In genomic region chr3:99156987-99157386, GRCm38 (mm10) we compare ENCODE assay signal across 23 mouse cellular contexts. TPM values are rescaled to one million over a fixed set of nuclear protein-coding genes. Genes with fewer than 3 reads are reported as not detected.
A peak's percentile ranks its signal among the peaks of the same experiment; 100 is the strongest.
DNase-seq lines count a peak whose midpoint lies in the region; ATAC-seq and TF ChIP-seq lines count a peak whose summit lies in the region.
"Had no signal": no experiment of that assay in that cellular context is flagged by ENCODE, and none has a peak within 500 bp of the region (broad histone marks: within the 10 kb centered on the region; RNA-seq: fewer than 3 reads in every experiment).

No protein-coding gene starts in this region.

- H3K27ac ChIP-seq in hindbrain, embryonic 14.5 days = no peak overlapping the region
- H3K27ac ChIP-seq in hindbrain, embryonic 10.5 days = no peak overlapping the region
- H3K27ac ChIP-seq in midbrain, embryonic 16.5 days (ENCODE audit: low read length) = no peak overlapping the region
- no peak overlapping the region for H3K27ac ChIP-seq in midbrain, embryonic 10.5 days (replicated peaks)
- no peak overlapping the region for H3K27ac ChIP-seq in midbrain, postnatal 0 days (ENCODE audit: low read depth, low read length)
- H3K27ac ChIP-seq: gastrocnemius, adult 2 months; heart, embryonic 13.5 days; kidney, postnatal 0 days; liver, embryonic 14.5 days had no signal

- no peak for TF ChIP-seq CTCF in midbrain, postnatal 0 days (IDR thresholded peaks at IDR 0.05)

- DNase-seq in hindbrain, embryonic 14.5 days (ENCODE audit: low spot score) = peak; percentile 29
- DNase-seq in hindbrain, embryonic 10.5 days (ENCODE audit: low spot score) = no peak
- no peak for DNase-seq in midbrain, embryonic 10.5 days (ENCODE audit: low spot score)
- DNase-seq in brain, adult 2 months (ENCODE audit: low read depth, low spot score) = peak; percentile 21
- peak; percentile 11 for DNase-seq in midbrain, postnatal 0 days (ENCODE audit: low spot score)
- DNase-seq in left cerebral cortex, postnatal 36 days (ENCODE audit: low spot score in 2 of 2) = no peak
- no peak for DNase-seq in lung, postnatal 14 days
- DNase-seq: adrenal gland, adult 2 months; adrenal gland, postnatal 36 days; cerebellum, adult 8-10 months; gastrocnemius, adult 2 months; gastrocnemius, postnatal 36 days; heart, postnatal 10 days; kidney, adult 8-10 months; kidney, postnatal 4 days; liver; lung, adult 2 months had no signal

- no peaks in the 10 kb centered on the region for H3K36me3 ChIP-seq in hindbrain, embryonic 14.5 days (replicated peaks; ENCODE audit: control insufficient read depth, insufficient read depth)
- H3K36me3 ChIP-seq in hindbrain, embryonic 10.5 days = 0 out of 2 replicates have a peak, but pooled peaks cover 4% of the 10 kb centered on the region
- no peaks in the 10 kb centered on the region for H3K36me3 ChIP-seq in midbrain, embryonic 16.5 days (ENCODE audit: control insufficient read depth, insufficient read depth, low read length)
- H3K36me3 ChIP-seq in midbrain, embryonic 10.5 days = no peaks in the 10 kb centered on the region; the same call in 1 of the 2 replicates
- H3K36me3 ChIP-seq in midbrain, postnatal 0 days (ENCODE audit: insufficient read depth, low read length) = no peaks in the 10 kb centered on the region

- no peaks in the 10 kb centered on the region for H3K4me1 ChIP-seq in hindbrain, embryonic 14.5 days (replicated peaks; ENCODE audit: control insufficient read depth, insufficient read depth, low read length)
- no peaks in the 10 kb centered on the region for H3K4me1 ChIP-seq in hindbrain, embryonic 10.5 days (replicated peaks)
- no peaks in the 10 kb centered on the region for H3K4me1 ChIP-seq in midbrain, embryonic 16.5 days (ENCODE audit: control insufficient read depth, insufficient read depth, low read length)
- H3K4me1 ChIP-seq in midbrain, embryonic 10.5 days = no peaks in the 10 kb centered on the region
- H3K4me1 ChIP-seq in midbrain, postnatal 0 days (ENCODE audit: insufficient read depth, low read length) = no peaks in the 10 kb centered on the region

- no peaks in the 10 kb centered on the region for H3K27me3 ChIP-seq in hindbrain, embryonic 14.5 days (ENCODE audit: control insufficient read depth, insufficient read depth, low read length)
- H3K27me3 ChIP-seq in hindbrain, embryonic 10.5 days (ENCODE audit: insufficient read depth, poor library complexity, severe bottlenecking) = no peaks in the 10 kb centered on the region
- H3K27me3 ChIP-seq in midbrain, embryonic 16.5 days (ENCODE audit: control insufficient read depth, insufficient read depth, low read depth, low read length) = no peaks in the 10 kb centered on the region
- H3K27me3 ChIP-seq in midbrain, embryonic 10.5 days (ENCODE audit: low read depth, poor library complexity, severe bottlenecking) = no peaks in the 10 kb centered on the region
- no peaks in the 10 kb centered on the region for H3K27me3 ChIP-seq in midbrain, postnatal 0 days (ENCODE audit: insufficient read depth, low read length)
- H3K27me3 ChIP-seq: heart, embryonic 13.5 days had no signal

- ATAC-seq in hindbrain, embryonic 14.5 days (ENCODE audit: low FRiP score) = no peak; the same call in 1 of the 2 replicates
- ATAC-seq in midbrain, embryonic 16.5 days = peak; percentile 64; the same call in 1 of the 2 replicates
- peak; percentile 53; the same call in 1 of the 2 replicates for ATAC-seq in midbrain, postnatal 0 days (ENCODE audit: low FRiP score)
- ATAC-seq: activated CD4-positive, CD25-positive, alpha-beta regulatory T cell, adult 4 months; CD4-positive, CD25-positive, alpha-beta regulatory T cell, adult 4 months had no signal

- 57% methylated on average over 1 of the region's 1 CpGs for WGBS in hindbrain, embryonic 14.5 days
- WGBS in hindbrain, embryonic 10.5 days = 83% methylated on average over 1 of the region's 1 CpGs
- whole genome bisulfite sequencing in midbrain, embryonic 16.5 days = 40% methylated on average over 1 of the region's 1 CpGs
- WGBS in midbrain, embryonic 10.5 days = 82% methylated on average over 1 of the region's 1 CpGs
- 41% methylated on average over 1 of the region's 1 CpGs for WGBS in midbrain, postnatal 0 days

- no peak overlapping the region for H3K4me2 ChIP-seq in hindbrain, embryonic 14.5 days (replicated peaks)
- H3K4me2 ChIP-seq in midbrain, embryonic 16.5 days (ENCODE audit: low read length) = no peak overlapping the region
- no peak overlapping the region for H3K4me2 ChIP-seq in midbrain, postnatal 0 days (ENCODE audit: low read depth, low read length, poor library complexity, severe bottlenecking)
- H3K4me2 ChIP-seq: heart, embryonic 13.5 days had no signal

- 0 out of 2 replicates have a peak, but pooled peaks cover 8% of the 10 kb centered on the region for H3K9me3 ChIP-seq in hindbrain, embryonic 14.5 days (ENCODE audit: control insufficient read depth, low read length)
- H3K9me3 ChIP-seq in hindbrain, embryonic 10.5 days = 0 out of 2 replicates have a peak, but pooled peaks cover 3% of the 10 kb centered on the region
- peaks cover 6% of the 10 kb centered on the region; the same call in 1 of the 2 replicates for H3K9me3 ChIP-seq in midbrain, embryonic 16.5 days (replicated peaks; ENCODE audit: control insufficient read depth, low read length, poor library complexity, severe bottlenecking)
- H3K9me3 ChIP-seq in midbrain, embryonic 10.5 days (replicated peaks) = 0 out of 2 replicates have a peak, but pooled peaks cover 3% of the 10 kb centered on the region
- H3K9me3 ChIP-seq in midbrain, postnatal 0 days (ENCODE audit: low read length) = no peaks in the 10 kb centered on the region

- no peak overlapping the region for H3K9ac ChIP-seq in hindbrain, embryonic 14.5 days
- H3K9ac ChIP-seq in midbrain, embryonic 16.5 days (ENCODE audit: low read depth, low read length) = no peak overlapping the region
- H3K9ac ChIP-seq in midbrain, postnatal 0 days (replicated peaks; ENCODE audit: low read length, poor library complexity, severe bottlenecking) = no peak overlapping the region
- H3K9ac ChIP-seq: heart, embryonic 13.5 days; liver, embryonic 14.5 days had no signal

- intact Hi-C loops in left cerebral cortex, postnatal 36 days (cut with DNase I) = no loop called here

- H3K4me3 ChIP-seq in hindbrain, embryonic 14.5 days (replicated peaks; ENCODE audit: low read length) = no peak overlapping the region
- H3K4me3 ChIP-seq in hindbrain, embryonic 10.5 days = no peak overlapping the region
- no peak overlapping the region for H3K4me3 ChIP-seq in midbrain, embryonic 16.5 days (ENCODE audit: low read depth, low read length)
- H3K4me3 ChIP-seq in midbrain, embryonic 10.5 days = no peak overlapping the region
- H3K4me3 ChIP-seq in midbrain, postnatal 0 days (ENCODE audit: low read depth, low read length) = no peak overlapping the region
- H3K4me3 ChIP-seq: gastrocnemius, adult 2 months; heart, embryonic 13.5 days had no signal

RNA-seq across cellular contexts. Expression of gene Wars2, which starts 16.1 kb away (rescaled TPM):
- 4.6 and 5.4 TPM in 2 replicates for polyA plus RNA-seq in hindbrain, embryonic 14.5 days (2014; fragmentation: Nextera tagmentation; extraction: Ambion mirVana)
- polyA plus RNA-seq in hindbrain, embryonic 10.5 days (2016; fragmentation: Nextera tagmentation; extraction: Ambion mirVana) = 9.0 and 9.2 TPM in 2 replicates
- polyA plus RNA-seq in midbrain, embryonic 16.5 days (2015; fragmentation: Nextera tagmentation; extraction: Ambion mirVana) = 5.0 and 7.2 TPM in 2 replicates
- 7.8 and 8.7 TPM in 2 replicates for polyA plus RNA-seq in midbrain, embryonic 10.5 days (2016; fragmentation: Nextera tagmentation; extraction: Ambion mirVana)
- total RNA-seq in midbrain, postnatal 0 days (2014; rRNA removed) = 6.7 and 6.9 TPM in 2 replicates
- polyA plus RNA-seq in midbrain, postnatal 0 days (2015; fragmentation: Nextera tagmentation; extraction: Ambion mirVana) = 4.4 and 4.9 TPM in 2 replicates
- 1 to 10 TPM; 6.4 to 8.6 TPM for total RNA-seq in left cerebral cortex, postnatal 36 days (2021)

Comparison
In these comparisons a context has a peak if more than half of its experiments do, and no peak if none do; other contexts are left out.
1. DNase-seq: peak in hindbrain, embryonic 14.5 days (single experiment), brain, adult 2 months (single experiment) and midbrain, postnatal 0 days (single experiment); none in hindbrain, embryonic 10.5 days (single experiment), midbrain, embryonic 10.5 days (single experiment), left cerebral cortex, postnatal 36 days (0 of 2) and lung, postnatal 14 days (single experiment).